Mouse (Mus musculus): ENCODE results near the gene Nmur1.

Gene Nmur1

GRCm38 (mm10) chr1:86440171-86440886 lies 14.3 kb upstream of the Nmur1 start:
- DNase-seq, result peak; percentile 95 to 98

- DNase-seq, result no peak
These were observed 13.6 kb upstream of the Nmur1 start for GRCm38 (mm10) chr1:86439487-86440170.

- no peak for DNase-seq
These were observed 12.5 kb upstream of the Nmur1 start for GRCm38 (mm10) chr1:86438501-86438900.

- DNase-seq, result no peak
These were observed 11.9 kb upstream of the Nmur1 start for GRCm38 (mm10) chr1:86438014-86438319.

GRCm38 (mm10) chr1:86437219-86438013 lies 11.4 kb upstream of the Nmur1 start:
- DNase-seq, result peak in 1 of 2 experiments; percentile 25

- DNase-seq, result peak; percentile 60 to 80
These were observed 9.3 kb upstream of the Nmur1 start for GRCm38 (mm10) chr1:86435302-86435821.

GRCm38 (mm10) chr1:86434439-86435201 lies 8.6 kb upstream of the Nmur1 start:
- peak; percentile 99 to 100 for DNase-seq

- peak; percentile 58 to 83 for DNase-seq
These were observed 8.0 kb upstream of the Nmur1 start for GRCm38 (mm10) chr1:86434001-86434400.

GRCm38 (mm10) chr1:86433359-86433758 lies 7.3 kb upstream of the Nmur1 start:
- DNase-seq, result no peak

GRCm38 (mm10) chr1:86432778-86433177 lies 6.8 kb upstream of the Nmur1 start:
- DNase-seq, result no peak

GRCm38 (mm10) chr1:86430056-86430455 lies 4.0 kb upstream of the Nmur1 start:
- DNase-seq, result peak; percentile 77 to 84

GRCm38 (mm10) chr1:86424835-86425547 lies 1.0 kb downstream of the Nmur1 start:
- DNase-seq, result no peak

GRCm38 (mm10) chr1:86424336-86424735 lies 1.7 kb downstream of the Nmur1 start:
- DNase-seq, result no peak

- DNase-seq, result no peak
These were observed 2.1 kb downstream of the Nmur1 start for GRCm38 (mm10) chr1:86423879-86424278.

GRCm38 (mm10) chr1:86421007-86421406 lies 5.0 kb downstream of the Nmur1 start:
- peak; percentile 32 to 49 for DNase-seq

- no peak for DNase-seq
These were observed 9.7 kb downstream of the Nmur1 start for GRCm38 (mm10) chr1:86416321-86416720.

GRCm38 (mm10) chr1:86415612-86416184 lies 10.3 kb downstream of the Nmur1 start:
- DNase-seq, result no peak

GRCm38 (mm10) chr1:86415144-86415543 lies 10.9 kb downstream of the Nmur1 start:
- no peak for DNase-seq

- DNase-seq, result no peak
These were observed 11.3 kb downstream of the Nmur1 start for GRCm38 (mm10) chr1:86414715-86415114.

GRCm38 (mm10) chr1:86409476-86409875 lies 16.6 kb downstream of the Nmur1 start:
- no peak for DNase-seq

GRCm38 (mm10) chr1:86408515-86408914 lies 17.5 kb downstream of the Nmur1 start:
- DNase-seq, result no peak

GRCm38 (mm10) chr1:86406914-86407313 lies 19.1 kb downstream of the Nmur1 start:
- DNase-seq, result peak; percentile 58 to 80

Data from kidney, postnatal 25 days (tissue).